Mouse (Mus musculus): Measurements from ENCODE around the gene Ppp1r27. TPM values are rescaled to one million over a fixed set of nuclear protein-coding genes. Genes with fewer than 3 reads are reported as not detected.
A peak's percentile ranks its signal among the peaks of the same experiment; 100 is the strongest.

Gene Ppp1r27
- polyA plus RNA-seq, 1 experiment from 2014 or later: 0.47 TPM

- no peak overlapping the region for H3K4me3 ChIP-seq (ENCODE audit: low read depth, low read length)
- no peak overlapping the region for H3K9ac ChIP-seq (ENCODE audit: low read length)
- 0 out of 2 replicates have a peak overlapping the region, but pooled peaks have one; percentile 1 for H3K4me2 ChIP-seq (ENCODE audit: low read depth, severe bottlenecking)
- no peak overlapping the region for H3K27ac ChIP-seq (replicated peaks; ENCODE audit: low read depth, low read length)
- H3K27me3 ChIP-seq (ENCODE audit: control insufficient read depth, insufficient read depth, low read length): no peaks in the 10 kb centered on the region
- no peaks in the 10 kb centered on the region for H3K4me1 ChIP-seq (ENCODE audit: control insufficient read depth, insufficient read depth, low read length)
- 69% methylated on average over 6 of the region's 6 CpGs for WGBS
- H3K9me3 ChIP-seq (ENCODE audit: control insufficient read depth, low read length): no peaks in the 10 kb centered on the region
- peaks cover 12% of the 10 kb centered on the region; the same call in 1 of the 2 replicates for H3K36me3 ChIP-seq (ENCODE audit: control insufficient read depth, insufficient read depth, low read length)
- ATAC-seq (ENCODE audit: insufficient number of reproducible peaks, low FRiP score, low TSS enrichment, low read depth): no peak
- DNase-seq (ENCODE audit: low spot score): no peak
Observed at GRCm38 (mm10) chr11:120501018-120501417, 49.9 kb downstream of the Ppp1r27 start.

DNA sequence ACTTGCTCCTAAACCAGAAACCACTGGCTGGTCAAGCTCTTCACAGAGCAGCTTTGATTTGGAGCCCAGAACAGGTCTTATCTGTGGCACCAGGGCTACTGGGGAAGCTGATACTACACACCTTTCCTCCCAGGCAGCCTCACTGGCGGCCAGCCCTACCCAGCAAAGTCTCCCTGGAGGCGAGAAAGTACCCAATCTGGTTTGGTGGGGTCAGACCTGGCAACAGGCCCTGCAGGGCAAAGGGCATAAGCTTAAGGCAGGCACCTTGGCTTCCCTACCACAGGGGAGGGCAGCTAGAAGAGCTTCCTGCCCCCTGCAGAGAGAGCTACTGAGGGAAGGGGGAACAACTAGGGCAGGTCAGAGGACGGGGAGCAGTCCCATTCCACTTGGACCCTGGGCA is 50.6 kb downstream of the Ppp1r27 start:
- Histone ChIP-seq H3K4me2 (ENCODE audit: low read depth, severe bottlenecking) (no peak overlapping the region), H3K27me3 (ENCODE audit: control insufficient read depth, insufficient read depth, low read length) (no peaks in the 10 kb centered on the region), H3K9ac (ENCODE audit: low read length) (no peak overlapping the region), H3K9me3 (ENCODE audit: control insufficient read depth, low read length) (no peaks in the 10 kb centered on the region), H3K4me1 (ENCODE audit: control insufficient read depth, insufficient read depth, low read length) (no peaks in the 10 kb centered on the region), H3K4me3 (ENCODE audit: low read depth, low read length) (no peak overlapping the region), H3K36me3 (ENCODE audit: control insufficient read depth, insufficient read depth, low read length) (peaks cover 18% of the 10 kb centered on the region; the same call in 1 of the 2 replicates), H3K27ac (replicated peaks; ENCODE audit: low read depth, low read length) (no peak overlapping the region)
- no peak for ATAC-seq (ENCODE audit: insufficient number of reproducible peaks, low FRiP score, low TSS enrichment, low read depth)
- WGBS: 24% methylated on average over 3 of the region's 3 CpGs
- no peak for DNase-seq (ENCODE audit: low spot score)

Other genes starting within 250 kb of the Ppp1r27 start
- 2,996 and 3,123 TPM in 2 replicates for gene Actg1, start 202.6 kb downstream of the Ppp1r27 start, polyA plus RNA-seq (2014; fragmentation: Nextera tagmentation; extraction: Ambion mirVana)
- 0.21 and 0.47 TPM in 2 replicates for gene Fscn2, start 189.6 kb downstream of the Ppp1r27 start, polyA plus RNA-seq (2014; fragmentation: Nextera tagmentation; extraction: Ambion mirVana)
- 30.4 and 33.1 TPM in 2 replicates for gene Faap100, start 172.4 kb downstream of the Ppp1r27 start, polyA plus RNA-seq (2014; fragmentation: Nextera tagmentation; extraction: Ambion mirVana)
- gene Nploc4, start 113.4 kb downstream of the Ppp1r27 start, polyA plus RNA-seq (2014; fragmentation: Nextera tagmentation; extraction: Ambion mirVana): 47.1 and 51.1 TPM in 2 replicates
- not detected in 2 replicates for gene Tspan10, start 108.5 kb downstream of the Ppp1r27 start, polyA plus RNA-seq (2014; fragmentation: Nextera tagmentation; extraction: Ambion mirVana)
- 0.19 TPM in 1 of 2 replicates, not detected in the other for gene Pde6g, start 97.6 kb downstream of the Ppp1r27 start, polyA plus RNA-seq (2014; fragmentation: Nextera tagmentation; extraction: Ambion mirVana)
- 11.5 and 11.9 TPM in 2 replicates for gene Oxld1, start 93.1 kb downstream of the Ppp1r27 start, polyA plus RNA-seq (2014; fragmentation: Nextera tagmentation; extraction: Ambion mirVana)
- gene Ccdc137, start 93.0 kb downstream of the Ppp1r27 start, polyA plus RNA-seq (2014; fragmentation: Nextera tagmentation; extraction: Ambion mirVana): 32.6 and 36.4 TPM in 2 replicates
- gene Arl16, start 83.5 kb downstream of the Ppp1r27 start, polyA plus RNA-seq (2014; fragmentation: Nextera tagmentation; extraction: Ambion mirVana): 56.6 and 58.3 TPM in 2 replicates
- 166 and 177 TPM in 2 replicates for gene Mrpl12, start 66.5 kb downstream of the Ppp1r27 start, polyA plus RNA-seq (2014; fragmentation: Nextera tagmentation; extraction: Ambion mirVana)
- gene Slc25a10, start 59.3 kb downstream of the Ppp1r27 start, polyA plus RNA-seq (2014; fragmentation: Nextera tagmentation; extraction: Ambion mirVana): 57.8 and 58.5 TPM in 2 replicates
- gene Gcgr, start 20.4 kb downstream of the Ppp1r27 start, polyA plus RNA-seq (2014; fragmentation: Nextera tagmentation; extraction: Ambion mirVana): 0.71 and 1.8 TPM in 2 replicates
- gene Mcrip1, start 1.4 kb downstream of the Ppp1r27 start, polyA plus RNA-seq (2014; fragmentation: Nextera tagmentation; extraction: Ambion mirVana): 234 and 252 TPM in 2 replicates
- 640 and 656 TPM in 2 replicates for gene P4hb, start 22.1 kb upstream of the Ppp1r27 start, polyA plus RNA-seq (2014; fragmentation: Nextera tagmentation; extraction: Ambion mirVana)
- 593 and 597 TPM in 2 replicates for gene Arhgdia, start 30.5 kb upstream of the Ppp1r27 start, polyA plus RNA-seq (2014; fragmentation: Nextera tagmentation; extraction: Ambion mirVana)
- gene Alyref, start 47.2 kb upstream of the Ppp1r27 start, polyA plus RNA-seq (2014; fragmentation: Nextera tagmentation; extraction: Ambion mirVana): 810 and 850 TPM in 2 replicates
- 214 and 223 TPM in 2 replicates for gene Anapc11, start 47.3 kb upstream of the Ppp1r27 start, polyA plus RNA-seq (2014; fragmentation: Nextera tagmentation; extraction: Ambion mirVana)
- 1.4 TPM in 1 of 2 replicates, not detected in the other for gene Npb, start 57.3 kb upstream of the Ppp1r27 start, polyA plus RNA-seq (2014; fragmentation: Nextera tagmentation; extraction: Ambion mirVana)
- gene Pcyt2, start 66.8 kb upstream of the Ppp1r27 start, polyA plus RNA-seq (2014; fragmentation: Nextera tagmentation; extraction: Ambion mirVana): 105 and 111 TPM in 2 replicates
- gene Sirt7, start 74.1 kb upstream of the Ppp1r27 start, polyA plus RNA-seq (2014; fragmentation: Nextera tagmentation; extraction: Ambion mirVana): 24.6 TPM in 2 replicates
- gene Mafg, start 82.5 kb upstream of the Ppp1r27 start, polyA plus RNA-seq (2014; fragmentation: Nextera tagmentation; extraction: Ambion mirVana): 22.6 and 24.2 TPM in 2 replicates
- gene Pycr1, start 92.6 kb upstream of the Ppp1r27 start, polyA plus RNA-seq (2014; fragmentation: Nextera tagmentation; extraction: Ambion mirVana): 33.3 and 34.2 TPM in 2 replicates
- not detected in 2 replicates for gene Myadml2, start 97.0 kb upstream of the Ppp1r27 start, polyA plus RNA-seq (2014; fragmentation: Nextera tagmentation; extraction: Ambion mirVana)
- gene Notum, start 110.0 kb upstream of the Ppp1r27 start, polyA plus RNA-seq (2014; fragmentation: Nextera tagmentation; extraction: Ambion mirVana): 6.6 and 7.5 TPM in 2 replicates
- 122 and 128 TPM in 2 replicates for gene Aspscr1, start 121.8 kb upstream of the Ppp1r27 start, polyA plus RNA-seq (2014; fragmentation: Nextera tagmentation; extraction: Ambion mirVana)
- gene Cenpx, start 162.6 kb upstream of the Ppp1r27 start, polyA plus RNA-seq (2014; fragmentation: Nextera tagmentation; extraction: Ambion mirVana): 126 and 127 TPM in 2 replicates
- 44.3 and 47.8 TPM in 2 replicates for gene Lrrc45, start 162.8 kb upstream of the Ppp1r27 start, polyA plus RNA-seq (2014; fragmentation: Nextera tagmentation; extraction: Ambion mirVana)
- gene Rac3, start 170.3 kb upstream of the Ppp1r27 start, polyA plus RNA-seq (2014; fragmentation: Nextera tagmentation; extraction: Ambion mirVana): 7.4 and 12.8 TPM in 2 replicates
- gene Dcxr, start 176.1 kb upstream of the Ppp1r27 start, polyA plus RNA-seq (2014; fragmentation: Nextera tagmentation; extraction: Ambion mirVana): 12.4 and 16.5 TPM in 2 replicates
- gene Cbr2, start 181.0 kb upstream of the Ppp1r27 start, polyA plus RNA-seq (2014; fragmentation: Nextera tagmentation; extraction: Ambion mirVana): 6.7 and 7.4 TPM in 2 replicates
- gene Hmga1b, start 211.7 kb upstream of the Ppp1r27 start, polyA plus RNA-seq (2014; fragmentation: Nextera tagmentation; extraction: Ambion mirVana): 11.2 and 13.4 TPM in 2 replicates
- 23.7 and 29.5 TPM in 2 replicates for gene Rfng, start 233.1 kb upstream of the Ppp1r27 start, polyA plus RNA-seq (2014; fragmentation: Nextera tagmentation; extraction: Ambion mirVana)
- 266 and 275 TPM in 2 replicates for gene Gps1, start 233.1 kb upstream of the Ppp1r27 start, polyA plus RNA-seq (2014; fragmentation: Nextera tagmentation; extraction: Ambion mirVana)
- gene Dus1l, start 245.3 kb upstream of the Ppp1r27 start, polyA plus RNA-seq (2014; fragmentation: Nextera tagmentation; extraction: Ambion mirVana): 87.4 and 95.9 TPM in 2 replicates

All from limb, embryonic 11.5 days (tissue).